Mouse (Mus musculus): ENCODE data around the gene Adam10.

Adam10 gene

GRCm38 (mm10) chr9:70673656-70674055 is 5.1 kb upstream of the Adam10 start:
- no peak for DNase-seq (ENCODE audit: low spot score in 2 of 2)

GRCm38 (mm10) chr9:70675117-70675516 is 3.7 kb upstream of the Adam10 start:
- DNase-seq (ENCODE audit: low spot score in 2 of 2) = no peak

GRCm38 (mm10) chr9:70675961-70676360 is 2.8 kb upstream of the Adam10 start:
- no peak for DNase-seq (ENCODE audit: low spot score in 2 of 2)

GRCm38 (mm10) chr9:70679132-70680091 is 615 bp downstream of the Adam10 start:
- DNase-seq (ENCODE audit: low spot score in 2 of 2) = peak; percentile 49 to 60

GRCm38 (mm10) chr9:70682202-70682601 is 3.4 kb downstream of the Adam10 start:
- no peak for DNase-seq (ENCODE audit: low spot score in 2 of 2)

- no peak for DNase-seq (ENCODE audit: low spot score in 2 of 2)
These were observed 9.6 kb downstream of the Adam10 start for GRCm38 (mm10) chr9:70688301-70688968.

GRCm38 (mm10) chr9:70689926-70690325 is 11.1 kb downstream of the Adam10 start:
- DNase-seq (ENCODE audit: low spot score in 2 of 2) = no peak

GRCm38 (mm10) chr9:70690579-70690978 is 11.8 kb downstream of the Adam10 start:
- no peak for DNase-seq (ENCODE audit: low spot score in 2 of 2)

GRCm38 (mm10) chr9:70691772-70692693 is 13.2 kb downstream of the Adam10 start:
- no peak for DNase-seq (ENCODE audit: low spot score in 2 of 2)

- DNase-seq (ENCODE audit: low spot score in 2 of 2) = no peak
These were observed 16.9 kb downstream of the Adam10 start for GRCm38 (mm10) chr9:70695723-70696122.

GRCm38 (mm10) chr9:70698090-70698489 is 19.3 kb downstream of the Adam10 start:
- no peak for DNase-seq (ENCODE audit: low spot score in 2 of 2)

- DNase-seq (ENCODE audit: low spot score in 2 of 2) = no peak
These were observed 24.9 kb downstream of the Adam10 start for GRCm38 (mm10) chr9:70703597-70704203.

GRCm38 (mm10) chr9:70706444-70706843 is 27.6 kb downstream of the Adam10 start:
- no peak for DNase-seq (ENCODE audit: low spot score in 2 of 2)

GRCm38 (mm10) chr9:70729544-70729943 is 50.7 kb downstream of the Adam10 start:
- DNase-seq (ENCODE audit: low spot score in 2 of 2) = no peak

GRCm38 (mm10) chr9:70731079-70731478 is 52.3 kb downstream of the Adam10 start:
- no peak for DNase-seq (ENCODE audit: low spot score in 2 of 2)

- DNase-seq (ENCODE audit: low spot score in 2 of 2) = no peak
These were observed 54.4 kb downstream of the Adam10 start for GRCm38 (mm10) chr9:70733208-70733607.

- no peak for DNase-seq (ENCODE audit: low spot score in 2 of 2)
These were observed 61.2 kb downstream of the Adam10 start for GRCm38 (mm10) chr9:70739998-70740397.

- no peak for DNase-seq (ENCODE audit: low spot score in 2 of 2)
These were observed 72.9 kb downstream of the Adam10 start for GRCm38 (mm10) chr9:70751504-70752222.

- DNase-seq (ENCODE audit: low spot score in 2 of 2) = no peak
These were observed 82.2 kb downstream of the Adam10 start for GRCm38 (mm10) chr9:70760974-70761373.

GRCm38 (mm10) chr9:70775517-70775916 is 96.7 kb downstream of the Adam10 start:
- no peak for DNase-seq (ENCODE audit: low spot score in 2 of 2)

- no peak for DNase-seq (ENCODE audit: low spot score in 2 of 2)
These were observed 103.4 kb downstream of the Adam10 start for GRCm38 (mm10) chr9:70782191-70782590.

Measured in urinary bladder, postnatal 4 days (tissue).